Mouse (Mus musculus) retina, adult 2 months (tissue): ENCODE results near the gene Dnajb12.

ENCODE experiments used
- DNase-seq: peaks from one replicate; pipeline ENCODE4 v3.0.0-alpha.2; 2012; ENCODE audit warnings: low read depth, low spot score

Dnajb12 gene

DNA sequence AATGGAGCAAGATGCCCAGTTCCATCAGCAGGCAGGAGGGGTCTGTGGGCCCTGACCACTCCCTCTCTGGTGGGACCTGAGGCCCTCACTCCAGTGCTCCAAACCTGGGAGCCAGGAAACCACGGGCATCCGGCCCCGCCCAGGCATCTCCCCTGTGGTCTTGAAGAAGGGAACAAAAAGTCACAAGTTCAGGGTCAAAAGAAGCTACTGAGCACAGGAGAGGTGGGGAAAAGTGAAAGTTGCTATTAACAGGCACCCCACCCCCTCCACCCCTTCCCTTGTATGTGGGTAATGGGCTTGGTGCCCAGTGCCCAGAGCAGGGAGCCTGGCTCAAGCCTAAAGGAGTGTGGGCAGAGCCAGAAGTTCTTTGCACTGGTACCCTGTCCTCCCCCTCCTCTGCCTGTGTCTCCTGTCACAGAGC is 17.6 kb downstream of the Dnajb12 start:
- DNase-seq = no peak

- no peak for DNase-seq
Measured at GRCm38 (mm10) chr10:59897511-59897910, 18.2 kb downstream of the Dnajb12 start.

GRCm38 (mm10) chr10:59898180-59898778 is 18.9 kb downstream of the Dnajb12 start:
- no peak for DNase-seq

DNA sequence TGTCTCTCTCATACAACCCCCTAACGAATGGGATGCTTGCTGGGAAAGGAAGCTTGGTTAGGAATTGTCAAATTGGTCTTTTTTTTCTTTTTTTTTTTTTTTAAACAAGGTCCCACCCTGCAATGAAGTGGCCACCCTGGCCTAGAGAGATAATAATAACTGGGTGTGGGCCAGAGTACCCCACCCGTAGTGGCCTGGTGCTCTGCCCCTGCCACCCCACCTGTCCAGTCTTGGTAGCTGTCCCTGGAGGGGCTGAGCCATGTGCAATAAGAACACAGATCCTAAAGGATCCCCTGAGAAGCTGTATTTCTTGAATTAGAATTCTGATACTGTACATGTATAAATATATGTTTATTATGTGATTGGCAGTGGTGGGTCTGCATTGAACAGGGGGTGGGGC is 19.6 kb downstream of the Dnajb12 start:
- no peak for DNase-seq

- DNase-seq = peak; percentile 55
Measured at GRCm38 (mm10) chr10:59899341-59900173, 20.2 kb downstream of the Dnajb12 start.

DNA sequence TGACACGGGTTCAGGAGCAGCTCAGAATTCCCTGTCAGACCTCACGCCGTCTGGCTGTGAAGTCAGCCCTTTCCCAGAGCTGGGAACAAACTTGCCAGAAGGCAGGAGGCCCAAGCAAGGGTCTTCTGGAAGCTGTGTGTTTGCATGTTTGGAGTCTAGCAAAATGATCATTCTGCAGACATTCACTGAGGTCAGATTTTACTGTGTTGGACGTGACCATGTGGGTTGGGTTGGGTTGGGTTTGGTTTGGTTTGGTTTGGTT is 20.7 kb downstream of the Dnajb12 start:
- no peak for DNase-seq

GRCm38 (mm10) chr10:59900939-59901338 is 21.6 kb downstream of the Dnajb12 start:
- no peak for DNase-seq

DNA sequence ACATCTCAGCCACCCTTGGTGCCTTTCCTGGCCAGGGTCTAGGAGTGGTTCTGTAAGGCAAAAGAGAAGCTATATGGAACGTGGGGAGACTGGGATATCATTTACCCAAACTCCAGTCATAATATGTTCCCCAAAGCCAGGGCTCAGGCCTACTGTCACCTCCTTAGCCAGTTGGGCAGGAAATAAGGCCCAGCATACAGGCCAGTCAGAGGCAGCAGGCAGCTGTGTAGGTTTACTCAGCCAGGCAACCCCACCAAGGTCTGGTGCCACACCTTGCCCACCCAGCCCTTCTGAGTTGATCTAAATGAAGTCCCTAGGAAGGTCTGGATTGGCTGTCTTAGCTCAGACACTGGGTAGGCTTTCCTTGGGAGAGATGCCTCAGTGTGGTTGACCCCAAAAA is 22.1 kb downstream of the Dnajb12 start:
- no peak for DNase-seq

GRCm38 (mm10) chr10:59901986-59902605 is 22.7 kb downstream of the Dnajb12 start:
- no peak for DNase-seq

- DNase-seq = no peak
Measured at GRCm38 (mm10) chr10:59902606-59902990, 23.2 kb downstream of the Dnajb12 start.

GRCm38 (mm10) chr10:59903170-59903569 is 23.8 kb downstream of the Dnajb12 start:
- no peak for DNase-seq

GRCm38 (mm10) chr10:59907080-59907609 is 27.8 kb downstream of the Dnajb12 start:
- DNase-seq = no peak

DNA sequence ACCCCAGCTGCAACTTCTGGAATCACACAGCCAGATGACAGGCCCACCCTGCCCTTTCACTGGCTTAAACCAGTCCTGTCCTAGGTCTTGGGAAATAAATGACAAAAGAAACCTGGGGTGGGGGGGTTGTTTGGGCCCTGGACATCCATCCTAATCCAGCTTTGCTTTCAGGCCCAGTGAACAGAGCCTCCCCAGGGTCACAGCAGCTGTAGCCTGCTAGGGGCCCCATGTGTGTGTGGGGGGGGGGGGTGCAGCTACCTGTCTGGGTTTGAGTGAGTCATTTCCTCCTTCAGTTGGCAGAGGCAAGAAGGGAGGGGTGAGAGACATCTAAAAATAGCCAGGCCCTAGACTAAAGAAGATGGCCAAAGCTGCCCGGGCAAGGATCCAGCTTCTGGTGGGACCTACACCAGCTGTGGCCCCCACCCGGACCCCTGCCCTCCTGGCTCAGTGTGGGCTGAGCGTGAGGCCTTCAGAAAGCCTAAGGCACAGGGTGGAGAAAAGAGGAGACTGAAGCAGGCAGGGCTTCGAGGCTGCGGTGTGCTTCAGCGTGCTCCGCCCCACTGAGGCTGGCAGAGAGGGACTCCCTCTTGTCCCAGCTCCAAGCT is 28.4 kb downstream of the Dnajb12 start:
- no peak for DNase-seq

DNA sequence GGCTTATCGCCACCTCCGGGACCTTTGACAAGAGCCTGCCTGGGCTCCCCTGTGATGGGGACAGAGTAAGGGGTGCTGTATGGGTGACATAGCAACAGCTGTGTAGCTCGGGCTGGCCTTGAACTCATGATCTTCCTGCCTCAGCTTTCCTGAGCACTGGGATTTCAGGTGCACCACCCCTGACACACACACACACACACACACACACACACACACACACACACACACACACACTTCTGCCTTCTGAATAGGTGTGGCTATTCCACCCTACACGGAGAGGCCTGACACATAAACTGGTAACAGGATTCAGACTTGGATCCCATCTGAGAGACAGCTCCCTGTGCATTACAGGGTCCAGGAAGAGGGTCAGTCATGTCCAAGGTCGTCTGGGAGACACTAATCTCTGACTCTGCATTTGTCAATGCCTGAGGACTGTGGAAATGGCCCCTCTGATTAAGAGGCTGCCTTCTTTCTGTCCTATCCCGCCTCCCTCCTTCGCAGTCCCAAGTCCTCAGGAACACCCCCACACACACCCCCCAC is 29.5 kb downstream of the Dnajb12 start:
- DNase-seq = no peak

DNA sequence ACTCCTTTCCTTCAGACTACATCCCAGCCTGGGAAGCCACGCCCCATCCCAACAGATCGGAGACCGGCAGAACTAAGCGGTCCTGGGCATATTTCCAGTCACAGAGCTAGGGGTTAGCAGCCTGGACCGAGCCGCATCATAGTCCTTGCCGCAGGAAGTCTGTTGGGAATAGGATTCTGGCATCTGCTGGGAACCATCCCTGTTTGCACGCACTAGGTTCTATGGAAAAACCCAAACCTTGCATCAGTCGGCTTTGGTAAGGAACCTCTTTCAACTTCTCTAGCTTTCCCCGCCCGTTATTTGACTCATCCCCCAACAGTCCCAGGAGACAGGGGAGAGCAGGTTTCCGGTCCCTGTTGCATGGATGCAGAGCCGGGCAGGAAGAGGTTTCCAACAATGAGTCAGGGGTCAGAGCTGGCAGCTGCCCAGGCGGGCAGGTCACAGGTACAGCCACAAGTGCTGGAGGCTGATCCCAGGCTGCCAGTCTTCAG is 30.0 kb downstream of the Dnajb12 start:
- no peak for DNase-seq

- no peak for DNase-seq
Measured at GRCm38 (mm10) chr10:59911091-59911490, 31.7 kb downstream of the Dnajb12 start.

DNA sequence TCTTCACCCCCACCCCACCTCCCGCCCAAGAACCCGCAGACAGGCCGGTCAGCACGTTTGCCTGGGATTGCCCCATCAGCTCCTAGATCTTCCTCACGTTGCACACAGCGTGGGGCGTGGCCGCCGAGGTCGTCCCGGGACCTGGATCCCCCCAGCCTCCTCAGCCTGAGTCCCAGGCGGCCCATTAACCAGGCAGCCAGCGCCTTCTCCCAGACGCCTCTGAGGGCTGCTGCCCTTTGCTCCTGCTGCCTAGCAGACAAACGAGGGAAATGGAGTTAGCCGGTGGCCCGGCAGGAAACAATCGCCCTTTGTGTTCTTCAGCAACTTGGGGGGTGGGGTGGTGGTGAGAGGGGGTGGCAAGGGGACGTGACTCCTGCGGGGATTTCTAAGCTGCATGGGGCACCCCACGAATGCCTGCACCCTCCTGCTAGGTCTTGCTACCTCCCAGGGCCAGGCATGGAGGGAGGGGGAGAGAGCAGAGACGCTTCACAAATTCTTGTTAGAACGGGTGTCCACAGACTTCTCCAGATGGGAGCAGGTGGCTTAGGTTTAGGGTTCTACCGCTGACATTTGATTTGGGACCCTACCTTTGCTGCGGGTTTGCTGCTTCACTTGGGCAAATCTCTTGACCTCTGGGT is 32.3 kb downstream of the Dnajb12 start:
- no peak for DNase-seq

- DNase-seq = no peak
Measured at GRCm38 (mm10) chr10:59915196-59915962, 36.0 kb downstream of the Dnajb12 start.

- DNase-seq = no peak
Measured at GRCm38 (mm10) chr10:59916159-59916558, 36.8 kb downstream of the Dnajb12 start.

GRCm38 (mm10) chr10:59916649-59917048 is 37.3 kb downstream of the Dnajb12 start:
- no peak for DNase-seq

DNA sequence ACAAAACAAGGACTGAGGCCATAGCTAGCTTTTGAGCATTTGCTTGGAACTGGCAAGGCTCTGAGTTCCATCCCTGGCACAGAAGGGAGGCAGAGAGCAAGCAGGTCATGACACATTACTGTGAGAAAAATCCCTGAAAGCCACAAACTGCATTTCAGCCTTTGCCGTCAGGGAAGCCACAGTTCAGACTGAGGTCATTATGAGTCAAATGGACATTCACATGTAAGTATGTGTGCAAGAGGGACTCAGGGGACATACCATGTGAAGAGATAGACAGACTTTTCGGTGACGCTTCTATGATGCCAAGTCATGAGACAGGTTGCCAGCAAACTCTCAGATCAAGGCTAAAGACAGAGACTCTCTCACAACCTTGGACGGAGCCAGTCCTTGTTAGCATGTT is 38.8 kb downstream of the Dnajb12 start:
- no peak for DNase-seq
